Mouse (Mus musculus): ENCODE data around the gene Gm40193. TPM values are rescaled to one million over a fixed set of nuclear protein-coding genes. Genes with fewer than 3 reads are reported as not detected.

The Gm40193 gene
- polyA plus RNA-seq, 2 experiments = 1.2 TPM; not detected in 1

DNA sequence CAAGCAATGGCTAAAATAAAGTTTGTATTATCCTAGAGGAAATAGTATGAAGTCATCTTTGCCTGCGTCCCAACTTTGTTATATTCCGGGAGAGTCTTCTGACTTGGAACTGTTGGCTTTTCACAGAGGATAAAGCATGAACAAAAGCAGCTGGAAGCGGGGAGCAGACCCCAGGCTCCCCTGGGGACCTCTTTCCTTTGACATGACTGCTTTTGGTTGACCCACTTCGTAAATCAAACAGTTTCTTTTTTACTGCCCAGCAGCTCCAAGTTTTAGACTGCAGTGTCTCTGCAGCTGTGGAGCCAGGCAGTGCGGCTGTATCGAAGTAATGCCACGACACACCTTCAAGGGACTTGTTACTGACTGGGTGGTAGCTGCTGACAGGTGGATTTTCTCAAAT is 33.8 kb upstream of the Gm40193 start:
- Histone ChIP-seq H3K4me1 (ENCODE audit: control insufficient read depth, insufficient read depth, low read length) (peaks cover 21% of the 10 kb centered on the region), H3K4me2 (replicated peaks; ENCODE audit: low read depth, low read length, severe bottlenecking) (no peak overlapping the region), H3K9me3 (ENCODE audit: control insufficient read depth, low read length) (no peaks in the 10 kb centered on the region), H3K27ac (replicated peaks; ENCODE audit: low read depth, low read length) (no peak overlapping the region), H3K9ac (ENCODE audit: low read depth, low read length, severe bottlenecking) (no peak overlapping the region), H3K4me3 (replicated peaks; ENCODE audit: low read length) (no peak overlapping the region), H3K27me3 (ENCODE audit: control insufficient read depth, insufficient read depth, low read length) (no peaks in the 10 kb centered on the region), H3K36me3 (ENCODE audit: control insufficient read depth, insufficient read depth, low read length) (0 out of 2 replicates have a peak, but pooled peaks cover 3% of the 10 kb centered on the region)
- DNase-seq (ENCODE audit: low spot score) = no peak
- 52% methylated on average over 7 of the region's 7 CpGs for WGBS
- no peak for TF ChIP-seq POLR2A (IDR thresholded peaks at IDR 0.05; ENCODE audit: borderline replicate concordance, extremely low read depth, insufficient read depth, insufficient read length)
- ATAC-seq (ENCODE audit: low FRiP score, low read depth) = no peak

DNA sequence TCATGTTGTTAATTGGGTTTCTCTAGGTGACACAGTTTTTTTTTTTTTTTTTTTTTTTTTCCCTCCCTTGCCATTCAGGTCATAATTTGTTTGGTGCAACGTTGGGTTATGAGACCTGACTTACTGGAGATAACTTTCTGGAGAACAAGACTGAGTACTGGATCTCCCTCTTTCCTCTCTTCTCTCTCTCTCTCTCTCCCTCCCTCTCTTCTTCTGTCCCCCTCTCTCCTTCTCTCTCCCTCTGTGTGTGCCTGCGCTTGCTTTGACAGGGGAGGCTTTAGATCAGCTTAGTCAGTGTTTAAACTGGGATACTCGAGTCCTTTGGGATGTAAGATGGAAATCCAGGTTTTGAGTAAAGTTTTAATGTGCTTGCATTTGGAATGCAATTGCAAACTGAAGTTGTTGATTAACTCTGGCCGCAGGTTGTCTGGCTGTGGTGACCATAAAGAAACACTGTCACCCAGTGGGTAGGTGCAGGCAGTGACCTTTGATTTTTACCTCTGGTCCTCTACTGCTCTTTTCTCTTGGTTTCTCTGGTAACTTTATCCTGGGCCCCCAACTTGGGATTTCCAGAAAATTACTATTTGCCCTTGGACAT is 31.6 kb upstream of the Gm40193 start:
- 0 out of 2 replicates have a peak, but pooled peaks cover 3% of the 10 kb centered on the region for H3K36me3 ChIP-seq (ENCODE audit: control insufficient read depth, insufficient read depth, low read length)
- no peaks in the 10 kb centered on the region for H3K9me3 ChIP-seq (ENCODE audit: control insufficient read depth, low read length)
- ATAC-seq (ENCODE audit: low FRiP score, low read depth) = no peak
- peak overlapping the region; percentile 93 for H3K4me3 ChIP-seq (replicated peaks; ENCODE audit: low read length)
- WGBS = 28% methylated on average over 4 of the region's 4 CpGs
- H3K4me1 ChIP-seq (ENCODE audit: control insufficient read depth, insufficient read depth, low read length) = peaks cover 21% of the 10 kb centered on the region
- peak overlapping the region; percentile 91 for H3K4me2 ChIP-seq (replicated peaks; ENCODE audit: low read depth, low read length, severe bottlenecking)
- no peak for DNase-seq (ENCODE audit: low spot score)
- H3K27me3 ChIP-seq (ENCODE audit: control insufficient read depth, insufficient read depth, low read length) = no peaks in the 10 kb centered on the region
- H3K9ac ChIP-seq (ENCODE audit: low read depth, low read length, severe bottlenecking) = peak overlapping the region; percentile 79; the same call in 1 of the 2 replicates
- TF ChIP-seq POLR2A (IDR thresholded peaks at IDR 0.05; ENCODE audit: borderline replicate concordance, extremely low read depth, insufficient read depth, insufficient read length) = no peak
- no peak overlapping the region for H3K27ac ChIP-seq (replicated peaks; ENCODE audit: low read depth, low read length)

DNA sequence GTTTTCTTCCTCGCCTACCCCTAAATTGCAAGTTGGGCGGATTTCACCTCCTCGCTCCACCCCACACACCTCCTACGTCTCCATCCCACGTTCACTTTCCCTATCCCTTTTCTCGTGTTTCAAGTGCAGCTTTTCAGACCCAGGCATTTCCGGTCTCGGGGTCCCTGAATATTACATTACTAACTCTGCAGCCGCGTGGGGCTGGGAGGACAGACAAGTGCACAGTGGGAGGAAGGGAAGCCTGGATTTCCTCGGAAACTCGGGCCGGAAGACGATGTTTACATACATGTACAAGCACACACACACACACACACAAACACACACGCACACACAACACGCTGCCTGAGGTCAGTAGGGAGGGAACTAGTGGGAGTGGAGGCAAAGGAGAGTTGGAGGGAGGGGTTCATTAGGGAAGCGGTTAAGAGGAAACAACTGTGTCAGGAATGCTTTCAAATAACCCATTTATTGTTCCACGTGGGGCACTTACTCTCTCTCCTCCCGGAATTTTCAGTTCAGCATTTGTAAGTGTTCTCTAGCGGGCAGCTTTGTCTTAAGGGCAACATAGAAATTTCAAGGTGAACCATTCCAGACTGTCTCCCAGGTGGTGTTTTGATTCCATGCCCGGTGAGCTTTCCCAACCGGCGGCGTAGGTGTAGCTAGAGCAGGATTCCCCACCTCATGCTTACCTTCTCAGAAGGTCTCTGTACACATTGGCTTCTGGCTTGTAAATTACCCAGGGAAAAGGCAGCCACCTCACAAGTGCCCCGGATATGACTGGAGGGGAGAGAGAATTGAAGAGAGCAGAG is 30.9 kb upstream of the Gm40193 start:
- no peaks in the 10 kb centered on the region for H3K27me3 ChIP-seq (ENCODE audit: control insufficient read depth, insufficient read depth, low read length)
- peak overlapping the region; percentile 91 for H3K4me2 ChIP-seq (replicated peaks; ENCODE audit: low read depth, low read length, severe bottlenecking)
- ATAC-seq (ENCODE audit: low FRiP score, low read depth) (no peak), DNase-seq (ENCODE audit: low spot score) (no peak)
- H3K4me3 ChIP-seq (replicated peaks; ENCODE audit: low read length) = peak overlapping the region; percentile 93
- H3K9ac ChIP-seq (ENCODE audit: low read depth, low read length, severe bottlenecking) = peak overlapping the region; percentile 79
- no peak for TF ChIP-seq POLR2A (IDR thresholded peaks at IDR 0.05; ENCODE audit: borderline replicate concordance, extremely low read depth, insufficient read depth, insufficient read length)
- H3K27ac ChIP-seq (replicated peaks; ENCODE audit: low read depth, low read length) = peak overlapping the region; percentile 70
- peaks cover 21% of the 10 kb centered on the region for H3K4me1 ChIP-seq (ENCODE audit: control insufficient read depth, insufficient read depth, low read length)
- H3K36me3 ChIP-seq (ENCODE audit: control insufficient read depth, insufficient read depth, low read length) = 0 out of 2 replicates have a peak, but pooled peaks cover 3% of the 10 kb centered on the region
- H3K9me3 ChIP-seq (ENCODE audit: control insufficient read depth, low read length) = no peaks in the 10 kb centered on the region
- 1% methylated on average over 25 of the region's 25 CpGs for WGBS

DNA sequence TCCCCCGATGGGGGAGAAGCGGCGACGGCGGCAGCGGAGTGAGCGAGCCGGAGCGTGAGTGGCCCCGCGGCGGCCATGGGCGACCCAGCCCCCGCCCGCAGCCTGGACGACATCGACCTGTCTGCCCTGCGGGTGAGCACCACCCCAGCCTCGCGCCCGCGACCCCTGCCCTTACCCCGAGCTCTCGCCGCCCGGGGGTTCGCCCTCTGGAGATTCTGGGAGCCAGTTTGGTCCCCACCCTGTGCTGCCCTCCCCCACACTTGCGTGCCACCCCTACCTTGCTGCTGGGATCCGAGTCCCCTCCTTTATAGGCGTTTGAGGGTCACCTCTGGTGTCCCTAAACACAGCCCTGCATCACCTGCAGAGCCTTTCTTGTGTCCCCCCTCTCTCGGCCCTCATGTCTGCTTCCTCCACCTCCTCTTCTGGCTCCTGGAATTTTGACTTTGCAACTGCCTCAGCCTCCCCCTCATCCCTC is 30.3 kb upstream of the Gm40193 start:
- H3K4me2 ChIP-seq (replicated peaks; ENCODE audit: low read depth, low read length, severe bottlenecking) = peak overlapping the region; percentile 91
- no peaks in the 10 kb centered on the region for H3K27me3 ChIP-seq (ENCODE audit: control insufficient read depth, insufficient read depth, low read length)
- no peaks in the 10 kb centered on the region for H3K9me3 ChIP-seq (ENCODE audit: control insufficient read depth, low read length)
- peaks cover 21% of the 10 kb centered on the region for H3K4me1 ChIP-seq (ENCODE audit: control insufficient read depth, insufficient read depth, low read length)
- no peak for DNase-seq (ENCODE audit: low spot score)
- H3K4me3 ChIP-seq (replicated peaks; ENCODE audit: low read length) = peak overlapping the region; percentile 93
- 0 out of 2 replicates have a peak, but pooled peaks cover 2% of the 10 kb centered on the region for H3K36me3 ChIP-seq (ENCODE audit: control insufficient read depth, insufficient read depth, low read length)
- peak overlapping the region; percentile 70 for H3K27ac ChIP-seq (replicated peaks; ENCODE audit: low read depth, low read length)
- peak overlapping the region; percentile 79 for H3K9ac ChIP-seq (ENCODE audit: low read depth, low read length, severe bottlenecking)
- WGBS = 0% methylated on average over 4 of the region's 31 CpGs
- TF ChIP-seq POLR2A (IDR thresholded peaks at IDR 0.05; ENCODE audit: borderline replicate concordance, extremely low read depth, insufficient read depth, insufficient read length) = no peak
- peak; percentile 4; the same call in 1 of the 2 replicates for ATAC-seq (ENCODE audit: low FRiP score, low read depth)

DNA sequence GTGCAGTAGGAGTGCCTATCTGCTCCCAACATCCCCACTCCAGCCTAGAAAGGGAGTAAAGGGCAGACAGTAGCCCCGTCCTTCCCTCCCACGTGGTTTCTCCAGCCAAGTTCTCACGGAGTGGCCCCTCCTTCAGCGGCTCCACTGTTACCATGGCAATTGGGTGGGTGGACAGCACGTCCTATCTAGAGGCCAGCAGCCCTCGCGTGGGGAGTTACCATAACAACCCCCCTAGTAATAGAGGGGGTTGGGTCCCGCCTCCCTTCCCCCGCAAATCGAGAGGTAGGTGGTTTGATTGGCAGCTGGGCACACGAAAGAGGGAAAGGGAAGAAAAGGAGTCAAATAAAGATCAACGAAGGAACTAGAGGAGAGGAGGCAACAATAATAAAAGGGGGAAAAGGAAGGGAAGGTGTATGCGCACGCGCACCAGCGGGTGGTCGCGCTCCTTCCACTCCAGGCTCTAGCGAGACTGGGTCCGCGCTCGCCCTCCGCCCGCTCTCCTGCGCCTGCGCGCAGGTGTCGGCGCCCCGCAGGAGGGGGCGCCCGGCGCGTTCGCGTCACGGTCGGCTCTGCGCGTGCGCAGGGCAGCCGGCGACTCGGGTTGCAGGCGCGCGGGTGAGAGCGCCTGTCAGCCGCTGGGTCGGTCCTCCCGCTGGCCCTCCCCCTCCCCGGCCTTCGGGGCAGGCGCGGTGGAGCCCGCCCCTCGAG is 29.7 kb upstream of the Gm40193 start, which contains the start of gene Mink1:
Mink1 (plus strand) TSS at position 595 of the 708 bp plus-strand sequence.
- peak; percentile 46; the same call in 1 of the 2 replicates for TF ChIP-seq POLR2A (IDR thresholded peaks at IDR 0.05; ENCODE audit: borderline replicate concordance, extremely low read depth, insufficient read depth, insufficient read length)
- DNase-seq (ENCODE audit: low spot score) (peak; percentile 84), ATAC-seq (ENCODE audit: low FRiP score, low read depth) (peak; percentile 90)
- no peaks in the 10 kb centered on the region for H3K27me3 ChIP-seq (ENCODE audit: control insufficient read depth, insufficient read depth, low read length)
- no peaks in the 10 kb centered on the region for H3K9me3 ChIP-seq (ENCODE audit: control insufficient read depth, low read length)
- H3K4me2 ChIP-seq (replicated peaks; ENCODE audit: low read depth, low read length, severe bottlenecking) = peak within 1 kb of the TSS; percentile 91
- peaks cover 21% of the 10 kb centered on the region for H3K4me1 ChIP-seq (ENCODE audit: control insufficient read depth, insufficient read depth, low read length)
- peak within 1 kb of the TSS; percentile 70 for H3K27ac ChIP-seq (replicated peaks; ENCODE audit: low read depth, low read length)
- peak within 1 kb of the TSS; percentile 93 for H3K4me3 ChIP-seq (replicated peaks; ENCODE audit: low read length)
- H3K9ac ChIP-seq (ENCODE audit: low read depth, low read length, severe bottlenecking) = peak within 1 kb of the TSS; percentile 79
- no peaks in the 10 kb centered on the region for H3K36me3 ChIP-seq (ENCODE audit: control insufficient read depth, insufficient read depth, low read length)
- WGBS = under 1% methylated on average over 41 of the region's 57 CpGs

Data from limb, embryonic 14.5 days (tissue).